Mouse (Mus musculus): ENCODE data around the gene Gdf3.

The Gdf3 gene

DNA sequence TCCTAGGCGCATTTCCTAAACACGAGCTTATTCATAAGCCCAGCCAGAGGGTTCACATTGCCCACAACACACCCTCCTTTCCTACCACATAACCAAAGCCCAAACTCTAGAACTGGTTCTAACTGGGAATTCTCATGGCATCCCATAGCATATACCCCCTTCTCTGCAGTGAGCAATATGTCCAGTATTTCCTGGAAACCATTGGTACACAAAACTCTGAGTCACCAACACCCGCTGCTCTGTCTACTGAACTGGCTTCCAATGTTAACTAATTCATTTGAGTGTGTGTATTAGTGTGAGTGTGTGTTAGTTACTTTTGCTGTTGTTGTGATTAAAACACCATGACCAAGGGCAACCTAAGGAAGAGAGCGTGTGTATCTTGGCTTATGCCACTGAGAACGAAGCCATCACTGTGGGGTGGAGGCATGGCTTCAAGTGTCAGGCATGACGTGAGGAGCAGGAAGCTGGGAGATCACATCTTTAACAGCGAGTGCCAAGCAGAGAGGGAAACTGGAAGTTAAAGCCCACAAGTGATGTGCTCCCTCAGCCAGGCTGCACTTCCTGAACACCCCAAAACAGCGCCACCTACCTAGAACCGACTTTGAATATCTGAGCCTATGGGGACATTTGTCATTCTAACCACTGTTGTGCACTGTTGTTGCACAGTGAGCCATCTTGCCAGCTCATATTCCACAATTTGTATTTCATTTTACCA, 44.7 kb downstream of the Gdf3 start:
- no peak for DNase-seq (ENCODE audit: low spot score in 2 of 2)

DNA sequence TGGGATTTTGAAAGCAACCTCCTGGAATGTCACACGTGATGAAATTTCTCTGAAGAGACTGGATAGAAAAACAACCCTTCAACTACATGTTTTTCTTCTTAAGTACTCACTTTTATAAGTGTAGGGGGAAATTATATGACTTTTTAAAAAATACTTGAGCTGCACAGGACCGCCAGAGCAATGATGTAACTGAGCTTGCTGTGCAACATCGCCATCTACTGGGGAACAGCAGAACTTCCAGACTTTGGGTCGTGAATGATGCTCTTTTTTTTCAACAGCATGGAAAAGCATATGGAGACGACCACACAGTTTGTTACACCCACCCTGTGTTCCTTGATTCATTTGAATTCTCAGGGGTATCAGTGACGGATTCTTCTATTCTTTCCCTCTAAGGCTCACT, 47.4 kb downstream of the Gdf3 start:
- peak; percentile 59 to 60 for DNase-seq (ENCODE audit: low spot score in 2 of 2)

DNA sequence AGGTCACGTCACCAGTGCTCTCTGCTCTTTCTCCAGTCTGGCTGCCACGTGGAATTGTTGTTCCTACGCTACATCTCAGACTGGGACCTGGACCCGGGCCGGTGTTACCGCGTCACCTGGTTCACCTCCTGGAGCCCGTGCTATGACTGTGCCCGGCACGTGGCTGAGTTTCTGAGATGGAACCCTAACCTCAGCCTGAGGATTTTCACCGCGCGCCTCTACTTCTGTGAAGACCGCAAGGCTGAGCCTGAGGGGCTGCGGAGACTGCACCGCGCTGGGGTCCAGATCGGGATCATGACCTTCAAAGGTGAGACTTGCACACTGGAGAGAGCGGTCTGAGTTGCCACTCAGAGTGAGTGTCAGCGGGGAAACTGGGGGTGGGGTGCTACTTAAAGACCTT, 48.9 kb downstream of the Gdf3 start:
- no peak for DNase-seq (ENCODE audit: low spot score in 2 of 2)

DNA sequence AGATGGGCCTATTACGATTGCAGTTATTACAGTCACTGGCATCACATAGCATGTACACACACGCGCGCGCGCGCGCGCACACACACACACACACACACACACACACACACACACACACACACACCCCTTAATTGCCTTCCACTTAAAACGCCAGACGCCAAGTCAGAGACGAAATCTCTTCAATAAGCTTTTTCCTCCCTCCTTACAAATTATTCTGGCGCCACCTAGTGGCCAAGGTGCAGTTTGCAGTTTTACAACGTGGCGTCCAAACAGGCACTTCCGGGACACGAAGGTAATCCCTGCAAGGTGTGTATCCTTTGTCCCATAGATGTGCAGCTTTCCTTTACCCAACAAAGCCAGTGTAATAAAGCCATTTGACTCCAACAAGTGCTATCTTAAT, 49.5 kb downstream of the Gdf3 start:
- peak; percentile 38 to 58 for DNase-seq (ENCODE audit: low spot score in 2 of 2)

DNA sequence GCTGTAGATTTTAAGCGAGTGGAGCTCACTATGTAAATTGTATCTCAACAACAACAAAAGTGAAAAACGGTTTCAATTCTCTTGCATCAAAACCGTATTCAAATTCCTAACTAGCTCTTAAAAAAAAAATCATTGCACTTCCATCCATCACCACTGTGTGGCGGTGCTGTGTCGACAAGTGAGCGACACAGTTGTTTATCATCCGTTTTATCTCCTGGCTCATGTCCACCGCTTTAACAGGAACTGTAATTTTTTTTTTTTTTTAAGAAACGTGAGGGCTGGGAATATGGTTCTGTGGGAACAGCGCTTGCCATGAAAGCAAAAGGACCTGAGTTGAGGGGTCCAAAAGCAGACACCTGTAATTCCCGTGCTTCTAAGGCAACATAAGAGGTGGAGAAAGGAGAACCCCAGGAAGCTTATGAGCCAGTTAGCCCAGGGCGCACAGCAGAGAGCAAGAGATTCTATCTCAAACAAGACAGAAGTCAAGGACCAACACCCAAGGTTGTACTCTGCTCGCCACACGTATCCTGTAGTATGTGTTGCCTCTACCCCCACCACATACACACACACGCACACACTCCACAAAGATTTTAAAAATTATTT, 52.8 kb downstream of the Gdf3 start:
- DNase-seq (ENCODE audit: low spot score in 2 of 2): peak; percentile 60 to 69

Data from frontal cortex, postnatal 25 days (tissue).